Mouse (Mus musculus) ovary, postnatal 36 days (tissue): ENCODE results near the gene Dync2li1.

ENCODE experiments used
- DNase-seq: peaks from one replicate; pipeline ENCODE4 v3.0.0; 2022; ENCODE audit warnings: low spot score, mixed read lengths

Gene Dync2li1

GRCm38 (mm10) chr17:84626276-84626856, at the start of gene Dync2li1:
Gene Dync2li1 (plus strand): TSS chr17:84626496.
- DNase-seq = peak; percentile 87

- DNase-seq = no peak
Measured at GRCm38 (mm10) chr17:84576621-84577293, 49.5 kb upstream of the Dync2li1 start.

GRCm38 (mm10) chr17:84579249-84579648, 47.0 kb upstream of the Dync2li1 start:
- no peak for DNase-seq

- DNase-seq = no peak
Measured at GRCm38 (mm10) chr17:84579817-84580216, 46.5 kb upstream of the Dync2li1 start.

- no peak for DNase-seq
Measured at GRCm38 (mm10) chr17:84580821-84581220, 45.5 kb upstream of the Dync2li1 start.

- no peak for DNase-seq
Measured at GRCm38 (mm10) chr17:84581740-84582414, 44.4 kb upstream of the Dync2li1 start.

- DNase-seq = no peak
Measured at GRCm38 (mm10) chr17:84584107-84584506, 42.2 kb upstream of the Dync2li1 start.

GRCm38 (mm10) chr17:84585104-84585503, 41.2 kb upstream of the Dync2li1 start:
- no peak for DNase-seq

- DNase-seq = no peak
Measured at GRCm38 (mm10) chr17:84590065-84590464, 36.2 kb upstream of the Dync2li1 start.

GRCm38 (mm10) chr17:84591431-84592150, 34.7 kb upstream of the Dync2li1 start:
- no peak for DNase-seq

- no peak for DNase-seq
Measured at GRCm38 (mm10) chr17:84596015-84596441, 30.3 kb upstream of the Dync2li1 start.

- no peak for DNase-seq
Measured at GRCm38 (mm10) chr17:84596501-84596900, 29.8 kb upstream of the Dync2li1 start.

- DNase-seq = no peak
Measured at GRCm38 (mm10) chr17:84597859-84598258, 28.4 kb upstream of the Dync2li1 start.

GRCm38 (mm10) chr17:84598928-84599327, 27.4 kb upstream of the Dync2li1 start:
- DNase-seq = no peak

- DNase-seq = no peak
Measured at GRCm38 (mm10) chr17:84600051-84600983, 26.0 kb upstream of the Dync2li1 start.

GRCm38 (mm10) chr17:84601805-84602204, 24.5 kb upstream of the Dync2li1 start:
- no peak for DNase-seq

- no peak for DNase-seq
Measured at GRCm38 (mm10) chr17:84603202-84603627, 23.1 kb upstream of the Dync2li1 start.

- DNase-seq = no peak
Measured at GRCm38 (mm10) chr17:84603709-84604420, 22.4 kb upstream of the Dync2li1 start.

- DNase-seq = no peak
Measured at GRCm38 (mm10) chr17:84606976-84607375, 19.3 kb upstream of the Dync2li1 start.

GRCm38 (mm10) chr17:84607617-84608016, 18.7 kb upstream of the Dync2li1 start:
- no peak for DNase-seq

- no peak for DNase-seq
Measured at GRCm38 (mm10) chr17:84608606-84609005, 17.7 kb upstream of the Dync2li1 start.
